In the genomic region with DNA sequence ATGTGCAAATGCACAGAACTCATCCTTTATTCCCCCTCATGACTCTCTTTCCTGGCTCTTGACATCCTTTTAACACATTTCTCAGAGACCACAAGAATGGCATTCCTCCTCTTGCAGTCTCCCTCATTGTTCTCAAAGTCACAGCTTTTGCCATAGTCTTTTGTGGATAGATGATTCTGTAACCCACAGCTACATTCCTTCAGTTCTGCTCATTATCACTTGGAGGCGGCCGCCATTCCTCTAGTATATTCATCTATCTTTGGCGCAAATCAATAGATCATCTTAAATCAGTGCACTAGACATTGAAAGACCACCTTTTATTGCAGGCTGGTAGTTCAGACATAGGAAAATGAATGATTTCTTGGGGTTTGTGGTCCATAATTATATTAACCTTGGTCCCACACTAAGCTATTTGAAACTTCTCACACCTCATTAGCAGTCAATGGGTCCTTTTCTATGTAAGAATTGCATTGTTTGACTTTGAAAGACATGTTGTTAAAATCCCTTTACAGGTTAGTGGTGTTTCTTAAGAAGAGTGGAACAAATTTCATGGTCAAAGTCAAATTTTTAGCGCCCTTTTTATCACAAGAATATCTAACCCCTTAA, we compare ENCODE assay signal across 16 mouse cellular contexts.
"Had no signal": no experiment of that assay in that cellular context is flagged by ENCODE, and none has a peak within 500 bp of the region (broad histone marks: within the 10 kb centered on the region; RNA-seq: fewer than 3 reads in every experiment).

No protein-coding gene starts in this region.

- H3K4me3 ChIP-seq: limb, embryonic 12.5 days; liver, embryonic 13.5 days; lung, embryonic 15.5 days; megakaryocyte, embryonic 14.5 days; myocyte had no signal

- H3K27me3 ChIP-seq: limb, embryonic 12.5 days; liver, embryonic 13.5 days; lung, embryonic 15.5 days; megakaryocyte, embryonic 14.5 days had no signal

- H3K4me1 ChIP-seq: liver, embryonic 13.5 days; lung, embryonic 15.5 days; megakaryocyte, embryonic 14.5 days had no signal

- H3K9ac ChIP-seq: limb, embryonic 12.5 days; liver, embryonic 13.5 days; liver, postnatal 0 days; lung, embryonic 15.5 days had no signal

- ATAC-seq: liver, postnatal 0 days had no signal

- H3K36me3 ChIP-seq: limb, embryonic 12.5 days; liver, embryonic 13.5 days; lung, embryonic 15.5 days had no signal

- H3K27ac ChIP-seq: limb, embryonic 12.5 days; liver, embryonic 13.5 days; lung, embryonic 15.5 days; macrophage; stomach, postnatal 0 days had no signal

- H3K4me2 ChIP-seq: limb, embryonic 12.5 days; liver, embryonic 13.5 days; lung, embryonic 15.5 days had no signal

- H3K9me3 ChIP-seq: limb, embryonic 12.5 days; liver, embryonic 13.5 days; lung, embryonic 15.5 days; megakaryocyte, embryonic 14.5 days had no signal

- DNase-seq: kidney, adult 8-10 months; kidney, postnatal 25 days; layer of hippocampus, postnatal 36 days; liver; liver, embryonic 13.5 days; liver, postnatal 0 days; lung, postnatal 14 days; right cerebral cortex, adult 18-20 months; right cerebral cortex, postnatal 25 days; thymus, postnatal 4 days had no signal
